Mouse (Mus musculus): Measurements from ENCODE around the gene Cdip1. TPM values are rescaled to one million over a fixed set of nuclear protein-coding genes. Genes with fewer than 3 reads are reported as not detected.

Gene Cdip1
- polyA plus RNA-seq, 1 experiment from 2014 or later: 81.1 TPM

DNA sequence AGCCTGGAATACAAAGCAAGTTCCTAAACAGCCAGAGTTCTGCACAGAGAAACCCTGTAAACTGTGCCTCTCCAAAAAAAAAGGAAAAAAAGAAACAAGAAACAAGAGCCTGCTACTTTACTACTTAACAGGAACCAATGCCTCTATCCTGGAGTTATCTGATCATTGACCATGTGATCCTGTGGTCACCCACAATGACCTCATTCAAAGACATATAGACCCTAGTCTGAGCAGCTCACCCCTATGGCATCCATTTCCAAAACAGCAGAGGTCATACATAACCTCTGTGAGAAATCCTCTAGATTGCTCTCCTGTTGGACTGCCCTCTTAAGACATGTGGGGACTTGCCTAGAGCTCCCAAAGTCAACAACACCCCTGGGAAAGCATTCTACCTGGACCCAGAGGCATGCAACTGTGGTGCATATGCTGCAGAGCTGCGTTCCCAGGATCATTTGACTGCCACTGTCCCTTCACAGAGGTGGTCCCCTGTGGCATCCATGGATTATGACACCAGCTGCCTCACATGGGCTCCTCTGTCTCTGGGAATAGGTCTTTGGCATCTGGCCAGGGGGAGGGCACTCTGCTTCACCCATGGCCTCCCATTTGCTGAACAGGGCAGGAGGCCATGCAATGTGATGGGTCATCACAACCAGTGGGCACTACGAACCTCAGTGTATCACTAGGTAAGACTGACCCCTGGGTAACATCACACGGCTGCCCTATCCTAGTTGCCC is 12.8 kb downstream of the Cdip1 start:
- no peak overlapping the region for H3K4me2 ChIP-seq (ENCODE audit: low read length)
- no peak for DNase-seq (ENCODE audit: low spot score)
- ATAC-seq (replicated peaks; ENCODE audit: low FRiP score, low read depth): peak; percentile 54; the same call in 1 of the 2 replicates
- 89% methylated on average over 3 of the region's 3 CpGs for WGBS
- H3K9ac ChIP-seq (ENCODE audit: low read depth, low read length): no peak overlapping the region
- TF ChIP-seq CTCF (IDR thresholded peaks at IDR 0.05; ENCODE audit: low read depth): no peak
- no peaks in the 10 kb centered on the region for H3K9me3 ChIP-seq (replicated peaks; ENCODE audit: low read length)
- H3K36me3 ChIP-seq (ENCODE audit: insufficient read depth, low read length): peaks cover 4% of the 10 kb centered on the region
- no peaks in the 10 kb centered on the region for H3K27me3 ChIP-seq (ENCODE audit: insufficient read depth, low read length)
- H3K27ac ChIP-seq: no peak overlapping the region
- H3K4me1 ChIP-seq (replicated peaks; ENCODE audit: insufficient read depth, low read length): no peaks in the 10 kb centered on the region; the same call in 1 of the 2 replicates
- no peak overlapping the region for H3K4me3 ChIP-seq (replicated peaks; ENCODE audit: low read depth, low read length)

DNA sequence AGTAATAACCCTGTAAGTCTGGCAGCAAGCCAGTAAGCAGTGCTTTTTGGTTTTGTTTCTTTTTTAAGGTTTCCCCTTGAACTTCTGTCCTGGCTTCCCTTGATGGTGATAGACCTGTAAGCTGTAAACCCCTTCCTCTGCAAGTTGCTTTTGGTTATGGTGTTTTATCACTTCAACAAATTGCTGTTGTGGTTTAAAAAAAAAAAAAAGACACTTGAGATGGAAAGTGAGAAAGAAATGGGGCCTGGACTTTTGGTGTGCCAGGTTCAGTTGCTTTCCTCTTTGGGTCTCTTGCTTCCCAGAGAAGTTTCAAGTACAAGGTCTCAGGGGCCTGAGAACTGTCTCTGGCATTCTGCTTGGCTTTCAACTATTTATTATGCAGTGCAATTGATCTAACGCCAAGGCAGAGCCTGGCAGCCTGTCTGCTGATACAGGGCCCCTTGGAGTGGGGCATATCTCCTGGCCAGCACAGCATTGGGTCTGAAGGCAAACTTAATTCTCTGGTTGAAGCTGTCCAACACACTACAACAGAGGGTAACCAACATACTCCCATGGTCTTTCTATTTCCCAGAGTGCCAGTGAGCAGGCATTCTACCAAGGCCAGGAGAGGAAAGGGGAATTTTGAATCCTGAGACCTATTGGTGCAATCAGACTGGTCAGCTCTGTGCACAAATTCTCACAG is 16.7 kb downstream of the Cdip1 start:
- Histone ChIP-seq H3K36me3 (ENCODE audit: insufficient read depth, low read length) (peaks cover 30% of the 10 kb centered on the region), H3K4me1 (replicated peaks; ENCODE audit: insufficient read depth, low read length) (no peaks in the 10 kb centered on the region), H3K4me3 (replicated peaks; ENCODE audit: low read depth, low read length) (no peak overlapping the region), H3K27me3 (ENCODE audit: insufficient read depth, low read length) (no peaks in the 10 kb centered on the region), H3K9me3 (replicated peaks; ENCODE audit: low read length) (no peaks in the 10 kb centered on the region), H3K27ac (no peak overlapping the region), H3K4me2 (ENCODE audit: low read length) (no peak overlapping the region), H3K9ac (ENCODE audit: low read depth, low read length) (no peak overlapping the region)
- 26% methylated on average over 1 of the region's 1 CpGs for WGBS
- DNase-seq (ENCODE audit: low spot score) (no peak), ATAC-seq (replicated peaks; ENCODE audit: low FRiP score, low read depth) (no peak)
- no peak for TF ChIP-seq CTCF (IDR thresholded peaks at IDR 0.05; ENCODE audit: low read depth)

DNA sequence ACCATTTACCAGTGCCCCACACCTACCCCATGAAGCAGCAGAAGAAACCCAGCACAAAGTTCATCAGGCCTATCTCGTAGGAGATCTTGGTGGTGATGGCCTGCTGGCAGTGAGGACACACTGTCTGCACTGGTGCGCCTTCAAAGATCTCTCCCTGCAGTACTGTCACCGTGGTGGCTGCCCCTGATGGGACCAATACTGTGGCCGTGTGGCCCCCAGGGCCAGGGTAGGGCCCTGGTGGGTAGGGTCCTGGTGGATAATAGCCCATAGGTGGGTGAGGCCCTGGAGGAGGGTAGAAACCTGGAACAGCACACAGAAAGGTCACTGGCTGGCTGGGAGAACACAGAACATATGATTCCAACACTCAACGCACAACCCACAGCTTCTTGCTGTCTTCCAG is 21.4 kb downstream of the Cdip1 start:
- Histone ChIP-seq H3K27ac (no peak overlapping the region), H3K9me3 (replicated peaks; ENCODE audit: low read length) (no peaks in the 10 kb centered on the region), H3K4me2 (ENCODE audit: low read length) (no peak overlapping the region), H3K36me3 (ENCODE audit: insufficient read depth, low read length) (peaks cover 67% of the 10 kb centered on the region), H3K4me1 (replicated peaks; ENCODE audit: insufficient read depth, low read length) (no peaks in the 10 kb centered on the region), H3K4me3 (replicated peaks; ENCODE audit: low read depth, low read length) (no peak overlapping the region), H3K9ac (ENCODE audit: low read depth, low read length) (no peak overlapping the region), H3K27me3 (ENCODE audit: insufficient read depth, low read length) (no peaks in the 10 kb centered on the region)
- no peak for ATAC-seq (replicated peaks; ENCODE audit: low FRiP score, low read depth)
- TF ChIP-seq CTCF (IDR thresholded peaks at IDR 0.05; ENCODE audit: low read depth): no peak
- 98% methylated on average over 5 of the region's 5 CpGs for WGBS
- no peak for DNase-seq (ENCODE audit: low spot score)

DNA sequence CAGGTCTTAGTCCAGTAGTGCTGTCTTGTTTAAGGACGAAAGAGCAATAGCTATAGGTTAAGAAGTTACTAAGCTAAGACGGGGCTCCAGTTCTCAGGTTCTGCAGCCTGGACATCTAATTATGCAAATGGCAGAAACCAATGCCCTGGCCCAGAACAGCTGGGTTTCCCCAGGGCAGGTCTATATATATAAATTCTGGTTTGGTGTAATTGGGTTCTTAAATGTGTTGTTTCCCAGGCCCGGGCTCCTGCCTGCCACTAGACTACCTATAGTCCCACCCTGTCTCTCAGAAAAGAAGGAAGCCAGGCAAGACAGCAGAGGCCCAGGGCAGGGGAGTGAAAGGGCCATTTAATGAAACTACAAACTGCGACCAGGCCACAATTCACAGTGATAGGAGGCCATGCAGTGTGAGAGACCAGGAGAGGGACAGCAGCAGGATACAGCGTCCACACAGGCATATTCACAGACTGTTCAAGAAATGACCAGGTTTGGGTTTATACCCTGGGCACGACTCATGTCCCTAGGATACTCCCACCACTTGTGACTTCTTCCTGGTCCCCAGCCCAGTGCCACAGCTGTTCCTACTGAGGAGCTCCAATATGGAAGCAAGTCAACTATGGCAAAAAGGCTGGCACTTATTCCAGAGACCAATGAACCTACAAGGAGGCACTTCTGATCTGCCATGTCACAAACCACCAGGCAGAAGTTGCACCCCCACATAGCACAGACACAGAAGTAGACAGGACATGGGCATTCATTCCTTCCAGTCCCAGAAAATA is 22.9 kb downstream of the Cdip1 start:
- H3K9me3 ChIP-seq (replicated peaks; ENCODE audit: low read length): no peaks in the 10 kb centered on the region
- H3K4me3 ChIP-seq (replicated peaks; ENCODE audit: low read depth, low read length): no peak overlapping the region
- WGBS: 68% methylated on average over 6 of the region's 6 CpGs
- TF ChIP-seq CTCF (IDR thresholded peaks at IDR 0.05; ENCODE audit: low read depth): no peak
- DNase-seq (ENCODE audit: low spot score): no peak
- peaks cover 65% of the 10 kb centered on the region for H3K36me3 ChIP-seq (ENCODE audit: insufficient read depth, low read length)
- no peak overlapping the region for H3K4me2 ChIP-seq (ENCODE audit: low read length)
- H3K27ac ChIP-seq: no peak overlapping the region
- no peaks in the 10 kb centered on the region for H3K4me1 ChIP-seq (replicated peaks; ENCODE audit: insufficient read depth, low read length)
- no peak for ATAC-seq (replicated peaks; ENCODE audit: low FRiP score, low read depth)
- no peaks in the 10 kb centered on the region for H3K27me3 ChIP-seq (ENCODE audit: insufficient read depth, low read length)
- H3K9ac ChIP-seq (ENCODE audit: low read depth, low read length): no peak overlapping the region

DNA sequence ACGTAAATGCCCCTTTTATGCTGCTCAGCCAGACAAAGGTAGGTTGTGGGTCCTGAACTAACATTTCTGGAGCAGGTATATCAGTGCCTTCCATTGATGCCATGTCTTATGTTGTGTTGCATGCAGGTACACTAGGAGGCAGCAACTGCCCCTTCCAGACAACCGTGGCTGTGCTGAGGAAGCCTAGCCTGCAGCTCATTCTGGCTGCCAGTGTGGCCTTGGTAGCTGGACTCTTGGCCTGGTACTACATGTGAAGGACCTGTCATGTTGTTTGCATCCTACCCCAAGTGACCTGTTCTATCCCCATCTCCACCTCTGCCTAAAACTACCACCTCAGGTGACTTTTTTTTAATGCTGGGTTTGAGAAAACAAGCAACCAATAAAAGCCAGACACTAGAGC is 24.2 kb downstream of the Cdip1 start:
- WGBS: 98% methylated on average over 2 of the region's 2 CpGs
- no peak for ATAC-seq (replicated peaks; ENCODE audit: low FRiP score, low read depth)
- H3K27ac ChIP-seq: no peak overlapping the region
- H3K9me3 ChIP-seq (replicated peaks; ENCODE audit: low read length): no peaks in the 10 kb centered on the region
- H3K4me3 ChIP-seq (replicated peaks; ENCODE audit: low read depth, low read length): no peak overlapping the region
- H3K4me1 ChIP-seq (replicated peaks; ENCODE audit: insufficient read depth, low read length): no peaks in the 10 kb centered on the region; the same call in 1 of the 2 replicates
- H3K36me3 ChIP-seq (ENCODE audit: insufficient read depth, low read length): peaks cover 64% of the 10 kb centered on the region
- no peak overlapping the region for H3K9ac ChIP-seq (ENCODE audit: low read depth, low read length)
- DNase-seq (ENCODE audit: low spot score): no peak
- H3K27me3 ChIP-seq (ENCODE audit: insufficient read depth, low read length): no peaks in the 10 kb centered on the region
- no peak for TF ChIP-seq CTCF (IDR thresholded peaks at IDR 0.05; ENCODE audit: low read depth)
- H3K4me2 ChIP-seq (ENCODE audit: low read length): no peak overlapping the region

DNA sequence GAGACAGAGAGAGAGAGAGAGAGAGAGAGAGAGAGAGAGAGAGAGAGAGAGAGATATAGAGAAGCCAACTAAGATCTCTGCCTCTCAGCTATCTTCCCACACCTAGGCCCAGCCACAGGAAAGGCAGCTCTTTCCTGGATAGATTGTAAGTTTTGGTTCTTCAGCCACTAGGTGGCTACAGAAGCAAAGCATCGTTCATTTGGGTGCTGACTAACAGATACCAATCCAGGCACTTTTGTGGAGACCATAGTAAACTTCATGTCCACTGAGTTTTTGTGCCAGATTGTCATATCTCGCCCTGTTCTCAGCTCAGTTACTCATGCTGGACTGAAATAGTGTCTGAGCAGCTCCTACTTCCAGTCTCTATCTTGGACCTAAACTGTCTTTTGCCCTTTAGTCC is 26.8 kb downstream of the Cdip1 start:
- Histone ChIP-seq H3K9ac (ENCODE audit: low read depth, low read length) (no peak overlapping the region), H3K9me3 (replicated peaks; ENCODE audit: low read length) (no peaks in the 10 kb centered on the region), H3K4me2 (ENCODE audit: low read length) (no peak overlapping the region), H3K27ac (no peak overlapping the region), H3K4me1 (replicated peaks; ENCODE audit: insufficient read depth, low read length) (no peaks in the 10 kb centered on the region; the same call in 1 of the 2 replicates), H3K27me3 (ENCODE audit: insufficient read depth, low read length) (no peaks in the 10 kb centered on the region), H3K36me3 (ENCODE audit: insufficient read depth, low read length) (peaks cover 39% of the 10 kb centered on the region), H3K4me3 (replicated peaks; ENCODE audit: low read depth, low read length) (no peak overlapping the region)
- peak; percentile 74 for TF ChIP-seq CTCF (IDR thresholded peaks at IDR 0.05; ENCODE audit: low read depth)
- DNase-seq (ENCODE audit: low spot score): peak; percentile 82
- ATAC-seq (replicated peaks; ENCODE audit: low FRiP score, low read depth): no peak; the same call in 1 of the 2 replicates
- 35% methylated on average over 2 of the region's 2 CpGs for WGBS

Measured in kidney, postnatal 0 days (tissue).